Mouse (Mus musculus): ENCODE results near the gene Asic2.

Asic2 gene

DNA sequence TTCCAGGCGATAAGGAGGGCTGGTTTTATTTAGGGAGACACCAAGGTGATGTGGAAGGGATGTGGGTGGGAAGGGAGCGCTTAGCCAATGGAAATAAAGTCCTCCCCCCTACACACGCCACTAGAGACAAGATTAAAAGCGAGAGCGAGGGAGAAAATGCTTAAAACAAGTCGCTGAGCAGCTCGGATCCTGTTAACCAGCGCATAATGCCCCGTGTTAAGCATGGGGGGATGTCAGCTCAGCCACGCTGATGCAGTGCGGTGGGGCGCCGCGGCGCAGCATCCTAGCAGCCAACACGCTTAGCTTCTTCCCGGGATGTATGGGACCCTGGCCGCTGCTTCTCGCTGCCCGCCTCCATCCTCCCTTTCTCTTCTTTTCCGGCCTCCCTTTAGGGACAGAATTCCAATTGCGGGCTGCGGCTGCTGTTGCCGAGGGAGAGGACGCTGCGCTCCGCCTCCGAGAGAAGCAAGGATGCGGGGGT, at the start of gene Asic2:
Asic2 (minus strand) TSS at position 57 of the 481 bp plus-strand sequence.
- no peak for DNase-seq

GRCm38 (mm10) chr11:82016181-82016780, 48.0 kb upstream of the Asic2 start:
- no peak for DNase-seq

DNA sequence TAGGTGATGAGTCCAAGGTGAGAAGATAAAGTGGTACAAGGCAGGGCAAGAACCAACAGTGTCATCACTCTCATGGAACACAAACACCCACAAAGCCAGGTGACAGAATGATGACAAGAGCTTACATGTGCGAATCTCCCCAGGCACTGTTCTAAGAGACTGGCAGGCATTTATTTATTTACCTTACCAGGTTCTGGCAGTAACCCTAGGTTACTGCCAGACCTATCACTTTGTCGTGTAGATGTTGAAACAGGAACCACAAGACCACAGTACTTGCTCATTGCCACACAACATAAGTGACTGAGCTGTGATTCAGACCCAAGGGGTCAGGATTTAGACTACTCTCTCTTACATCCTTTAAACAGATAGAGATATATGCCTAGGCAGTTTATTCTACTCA, 46.8 kb upstream of the Asic2 start:
- DNase-seq: no peak

GRCm38 (mm10) chr11:82013756-82014155, 45.5 kb upstream of the Asic2 start:
- no peak for DNase-seq

DNA sequence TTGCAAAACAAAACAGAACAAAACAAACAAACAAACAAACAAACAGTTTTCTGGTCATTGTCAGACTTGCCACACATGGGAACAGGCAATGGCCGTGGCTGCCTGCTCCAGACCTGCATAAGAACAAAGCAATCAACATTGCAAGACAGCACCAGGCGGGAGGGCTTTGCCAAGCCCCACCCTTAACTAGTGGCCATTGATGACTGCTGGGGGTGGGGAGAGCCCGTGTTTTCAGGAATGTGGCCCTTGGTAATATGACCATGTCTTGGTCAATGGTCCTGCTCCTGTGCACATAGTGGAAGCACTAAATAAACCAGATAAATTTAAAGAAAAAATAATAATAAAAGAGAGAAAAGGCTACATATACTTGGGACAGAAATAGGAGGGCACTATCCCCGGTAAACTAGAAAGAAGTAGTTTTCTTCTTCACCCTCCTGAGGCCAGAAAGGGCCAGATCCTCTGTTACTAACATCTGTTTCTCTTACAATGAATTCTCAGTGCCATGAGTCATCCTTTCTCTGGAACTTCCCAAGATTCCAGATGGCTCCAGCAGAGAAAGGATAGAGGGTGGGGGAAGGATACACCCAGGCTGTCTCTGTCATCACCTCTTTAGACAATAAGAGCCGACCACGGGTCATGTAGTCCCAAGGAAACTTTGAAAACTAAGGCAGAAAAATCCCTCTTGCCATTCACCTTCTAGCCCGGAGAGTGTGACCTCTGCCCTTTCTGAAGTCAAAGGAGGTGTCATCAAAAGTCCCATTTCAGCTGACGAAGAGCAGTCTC, 43.3 kb upstream of the Asic2 start:
- DNase-seq: no peak

- DNase-seq: no peak
Measured at GRCm38 (mm10) chr11:82010115-82010514, 41.9 kb upstream of the Asic2 start.

DNA sequence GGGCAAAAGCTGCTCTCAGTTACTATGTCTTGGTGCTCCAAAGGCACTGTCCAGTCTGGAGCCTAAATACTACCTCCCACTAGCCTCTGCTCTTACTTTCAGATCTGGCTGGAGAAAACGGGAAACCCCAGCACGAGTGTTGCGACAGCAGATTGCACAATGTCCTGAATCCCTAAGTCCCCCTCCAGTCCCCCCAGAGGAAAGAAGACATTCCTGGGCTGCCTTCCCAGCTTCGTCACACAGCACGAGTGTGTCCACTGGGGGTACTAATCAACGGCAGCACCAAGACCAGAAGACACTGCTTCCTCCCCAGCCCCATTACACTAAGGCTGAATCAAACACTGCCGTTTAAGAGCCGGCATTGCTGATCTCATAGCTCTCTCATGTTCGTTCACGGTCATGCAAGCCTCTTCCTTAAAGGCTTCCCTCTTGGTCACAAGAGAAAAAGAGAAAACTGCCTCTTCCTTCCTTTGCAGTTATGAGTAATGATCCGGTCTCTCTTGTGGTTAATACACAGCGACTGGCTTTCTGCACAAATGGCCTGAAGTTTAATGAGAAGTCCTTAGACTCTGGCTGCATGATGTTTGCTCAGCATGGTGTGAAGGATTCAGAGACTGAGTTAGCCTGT, 38.7 kb upstream of the Asic2 start:
- no peak for DNase-seq

DNA sequence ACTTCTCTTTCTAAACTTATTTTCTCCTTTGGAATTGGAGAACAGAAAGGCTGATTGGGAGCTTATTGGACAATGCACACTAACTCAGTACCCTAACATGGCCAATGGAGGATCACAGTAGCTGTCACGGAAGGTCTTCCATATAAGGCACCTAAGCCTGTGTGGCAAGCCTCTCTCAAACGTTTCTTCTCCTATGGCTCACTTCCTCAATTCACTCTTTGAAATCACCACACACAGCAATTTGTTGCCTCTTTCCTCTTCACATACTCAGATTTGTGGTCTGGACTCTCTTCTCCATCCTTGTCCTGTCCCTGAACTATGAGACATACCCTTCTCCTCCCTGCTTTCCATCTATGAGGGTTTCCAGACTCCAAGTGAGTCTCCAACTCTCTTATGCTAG, 36.6 kb upstream of the Asic2 start:
- DNase-seq: no peak

- DNase-seq: no peak
Measured at GRCm38 (mm10) chr11:82000581-82000980, 32.3 kb upstream of the Asic2 start.

DNA sequence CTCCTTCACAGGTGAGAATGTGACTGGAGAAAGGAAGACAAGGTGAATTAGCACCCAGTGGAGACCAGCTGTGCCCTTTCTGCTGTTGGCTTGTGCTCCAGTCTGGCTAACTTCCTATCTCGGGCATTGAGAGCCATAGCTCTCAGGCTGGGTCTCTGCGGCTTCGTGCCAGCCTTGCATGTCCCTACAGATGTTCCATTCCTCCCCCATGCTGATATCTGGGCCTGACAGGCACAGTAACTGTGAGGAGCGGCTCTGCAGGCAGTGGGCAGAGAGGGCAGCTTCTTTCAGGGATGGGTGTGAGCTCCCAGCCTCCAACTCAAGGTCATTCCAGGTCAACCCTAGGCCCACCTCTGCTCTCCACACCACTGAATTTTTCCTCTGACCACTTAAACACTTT, 31.2 kb upstream of the Asic2 start:
- DNase-seq: no peak

- no peak for DNase-seq
Measured at GRCm38 (mm10) chr11:81998646-81999045, 30.4 kb upstream of the Asic2 start.

- DNase-seq: no peak
Measured at GRCm38 (mm10) chr11:81997085-81997484, 28.8 kb upstream of the Asic2 start.

- peak; percentile 47 for DNase-seq
Measured at GRCm38 (mm10) chr11:81996172-81996841, 28.1 kb upstream of the Asic2 start.

DNA sequence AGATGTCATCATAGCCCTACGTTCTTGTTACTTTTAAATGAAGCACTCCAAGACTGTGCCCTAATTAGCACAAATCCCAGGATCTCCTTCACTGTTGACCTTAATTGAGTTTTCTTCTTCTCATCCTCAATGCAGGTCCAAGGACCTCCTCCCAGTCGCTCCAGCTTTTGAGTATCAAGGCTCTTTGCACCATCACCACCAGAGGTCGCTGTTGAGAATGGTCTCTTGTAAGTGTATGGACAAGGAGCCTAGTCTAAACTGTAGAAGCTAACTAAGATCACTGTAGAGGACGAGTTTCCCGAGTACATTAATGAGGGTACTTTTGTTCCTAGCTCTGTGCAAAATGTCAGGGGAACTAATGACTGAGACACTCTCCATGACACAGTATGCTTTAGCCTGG, 14.9 kb upstream of the Asic2 start:
- peak; percentile 19 for DNase-seq

- DNase-seq: no peak
Measured at GRCm38 (mm10) chr11:81982191-81982590, 13.9 kb upstream of the Asic2 start.

DNA sequence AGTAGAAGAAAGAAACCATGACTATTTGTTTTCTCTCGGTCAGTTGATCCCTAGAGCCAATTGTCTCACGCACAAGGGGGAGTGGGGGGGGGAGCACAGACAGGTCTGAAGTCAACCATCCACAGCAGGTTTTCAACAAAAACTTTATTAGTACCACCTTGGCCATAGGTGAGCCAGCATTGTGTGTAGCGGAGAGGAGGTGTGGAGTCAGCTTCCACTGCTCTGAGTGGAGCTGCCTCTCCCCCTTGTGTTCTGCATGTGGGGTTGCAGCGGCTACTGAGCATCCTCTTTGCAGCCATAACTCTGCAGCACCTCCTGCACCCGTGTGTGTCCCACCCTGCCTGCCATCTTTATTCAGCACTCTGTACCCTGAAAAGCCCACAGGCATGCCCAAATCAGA, 6.3 kb upstream of the Asic2 start:
- DNase-seq: peak; percentile 16

DNA sequence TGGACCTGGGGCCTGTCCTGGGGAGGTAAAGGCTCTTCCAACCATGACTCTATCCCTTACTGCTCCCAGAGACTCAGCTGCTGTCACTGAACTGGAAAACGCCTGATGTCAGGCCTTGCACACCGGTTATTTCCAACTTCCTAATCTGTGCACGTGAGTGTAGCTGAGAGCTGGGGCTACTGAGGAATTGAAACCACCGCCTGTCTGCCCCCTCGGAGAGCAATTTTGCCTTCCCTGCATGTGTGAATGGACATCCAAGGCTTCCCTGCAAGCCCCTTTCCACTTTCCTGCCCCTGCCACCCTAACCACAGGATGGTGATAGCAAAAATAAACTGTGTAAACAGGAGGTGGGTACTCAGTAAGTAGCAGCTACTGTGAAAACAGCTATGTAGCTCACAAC, 5.4 kb upstream of the Asic2 start:
- DNase-seq: no peak

DNA sequence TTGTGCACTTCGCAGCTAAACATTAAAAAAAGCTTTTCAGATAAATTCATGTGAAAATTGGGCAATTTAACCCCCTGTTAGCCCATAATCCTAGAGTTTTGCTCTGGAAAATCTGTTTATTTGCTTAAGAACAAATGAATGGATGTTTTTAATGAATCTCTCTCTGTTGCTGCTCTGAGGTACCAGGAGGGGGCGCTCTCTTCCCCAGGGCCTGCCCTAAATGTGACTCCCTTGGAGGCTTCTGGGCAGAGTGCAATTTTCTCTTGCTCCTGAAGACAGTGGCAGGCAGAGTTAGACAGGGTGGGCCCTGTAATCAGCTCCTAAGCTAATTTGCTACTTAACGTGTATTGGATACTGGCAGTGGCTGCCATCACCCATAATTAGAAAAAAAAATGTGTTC, 3.8 kb upstream of the Asic2 start:
- no peak for DNase-seq

GRCm38 (mm10) chr11:81966626-81967289, 1.5 kb downstream of the Asic2 start:
- no peak for DNase-seq

DNA sequence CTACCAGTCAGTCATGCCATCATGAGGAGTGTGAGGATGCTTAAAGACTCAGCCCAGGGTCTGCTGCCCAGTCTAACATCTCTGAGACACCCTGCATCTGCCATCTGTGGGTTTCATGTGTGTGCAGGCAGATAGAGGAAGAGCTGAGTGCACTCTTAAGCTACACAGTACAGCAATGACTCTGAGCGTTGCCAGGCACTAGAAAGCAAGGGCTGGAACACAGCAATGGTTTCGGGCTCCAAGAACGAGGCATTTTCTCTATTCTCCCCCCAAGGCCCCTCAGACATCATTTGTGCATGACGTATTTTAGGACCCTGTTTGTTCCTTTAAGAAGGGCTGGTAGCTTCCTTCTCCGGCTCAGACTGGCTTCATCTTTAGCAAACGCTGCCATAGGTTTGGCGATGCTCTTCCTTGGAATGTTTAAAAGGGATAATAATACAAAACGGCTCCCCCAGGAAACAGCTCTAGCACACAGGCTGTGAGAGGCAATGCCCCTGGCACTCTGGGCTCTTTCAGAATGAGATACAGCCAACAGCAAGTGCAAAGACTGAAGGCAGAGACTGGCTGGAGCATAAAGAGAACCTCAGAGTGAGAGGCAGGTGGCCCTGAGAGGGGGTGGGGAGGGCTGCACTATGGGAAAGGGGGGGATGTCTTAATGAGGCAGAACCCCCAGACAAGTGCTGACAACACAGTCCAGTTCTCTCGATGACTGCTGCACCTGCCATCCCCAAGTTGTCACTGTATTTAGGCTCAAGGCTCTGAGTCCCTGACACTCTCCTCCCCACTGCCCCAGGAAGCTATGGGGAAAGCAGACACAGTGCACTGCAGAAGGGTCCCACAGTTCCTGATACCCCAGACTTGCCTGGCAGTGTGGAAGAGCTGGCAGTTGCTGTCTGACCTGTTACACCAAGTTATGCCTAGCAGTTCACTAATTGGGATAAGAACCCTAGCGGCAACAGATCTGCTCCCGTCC, 2.3 kb downstream of the Asic2 start:
- no peak for DNase-seq

- no peak for DNase-seq
Measured at GRCm38 (mm10) chr11:81964561-81964960, 3.7 kb downstream of the Asic2 start.

DNA sequence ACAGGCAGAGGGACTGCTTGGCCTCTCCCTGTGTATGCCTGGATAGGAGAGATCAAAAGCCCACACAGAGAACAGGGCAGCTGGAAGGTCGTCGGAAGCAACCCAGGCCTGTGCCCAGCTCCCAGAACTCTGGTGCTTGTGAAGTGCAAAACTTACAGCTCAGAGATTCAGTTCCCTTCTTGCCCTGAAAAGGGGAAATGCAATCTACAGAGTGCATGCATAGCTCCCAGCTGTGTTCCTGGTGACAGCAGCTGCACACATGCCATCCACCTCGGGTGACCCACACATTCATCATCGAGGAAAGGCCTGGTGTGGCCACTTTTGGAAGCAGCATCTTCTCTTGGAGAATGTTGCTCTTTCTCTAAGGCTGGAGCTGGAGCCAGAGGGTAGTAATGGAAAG, 13.9 kb downstream of the Asic2 start:
- no peak for DNase-seq

All from cerebellum, adult 9-11 months (tissue).